Mouse (Mus musculus) gastrocnemius, postnatal 4 days (tissue): ENCODE measurements around the gene Cldn34d. TPM values are rescaled to one million over a fixed set of nuclear protein-coding genes. Genes with fewer than 3 reads are reported as not detected.

Experiments
- DNase-seq, 2 experiments: peaks; one replicate each; pipeline ENCODE4 v3.0.0; 2021 to 2022; ENCODE audit warnings: low spot score in 2 of 2, mixed read lengths in 2 of 2
- long read RNA-seq, 2 experiments: library from polyadenylated mRNA; stranded (forward); transcript quantifications; one replicate each; pipeline ENCODE4 v2.0.0; 2021
- total RNA-seq, 2 experiments: library from RNA; stranded (reverse); gene quantifications; 2 replicates each; pipeline ENCODE4 v1.2.3; 2021

The Cldn34d gene
- not detected for total RNA-seq
- long read RNA-seq, experiment 1: 0 reads
- long read RNA-seq, experiment 2: 0 reads

- DNase-seq: no peak
Observed at GRCm38 (mm10) chrX:76602824-76603223, at the start of gene Cldn34d. TSS of gene Cldn34d (minus strand) at chrX:76602924.

- DNase-seq: peak; percentile 58 to 78
Observed at GRCm38 (mm10) chrX:76598459-76599206, 4.1 kb downstream of the Cldn34d start.

Other genes with a start within 250 kb of the Cldn34d start
- gene Cldn34b4, start 209.6 kb downstream of the Cldn34d start, total RNA-seq: not detected